Mouse (Mus musculus) neural tube, embryonic 14.5 days (tissue): ENCODE data around the gene Neurog3. TPM values are rescaled to one million over a fixed set of nuclear protein-coding genes. Genes with fewer than 3 reads are reported as not detected.

Experiments used
- ATAC-seq: fragments of 200-750 bp; cut with Nextera tagmentation; 2 replicates; pipeline ENCODE4 v1.8.0; 2017; ENCODE audit warnings: low read depth, mild to moderate bottlenecking, moderate TSS enrichment, moderate library complexity
- H3K27ac ChIP-seq: fragments of 300-500 bp; sonication (generic); 2 replicates; pipeline ENCODE4 v1.5.1; 2014; ENCODE audit warnings: low read depth, mild to moderate bottlenecking, control low read depth, low read length, moderate library complexity, mixed read lengths
- H3K27me3 ChIP-seq: fragments of 300-500 bp; sonication (generic); 2 replicates; pipeline ENCODE4 v1.6.1; 2014; ENCODE audit warnings: low read length; ENCODE audit not compliant: control insufficient read depth, insufficient read depth
- H3K36me3 ChIP-seq: fragments of 300-500 bp; sonication (generic); 2 replicates; pipeline ENCODE4 v1.6.1; 2014; ENCODE audit warnings: low read length, mixed read lengths; ENCODE audit not compliant: control insufficient read depth, insufficient read depth
- H3K4me1 ChIP-seq: fragments of 300-500 bp; sonication (generic); 2 replicates; pipeline ENCODE4 v1.6.1; 2014; ENCODE audit warnings: low read length; ENCODE audit not compliant: control insufficient read depth, insufficient read depth
- H3K4me2 ChIP-seq: fragments of 300-500 bp; sonication (generic); 2 replicates; pipeline ENCODE4 v1.6.1; 2014; ENCODE audit warnings: mild to moderate bottlenecking, low read depth, low read length, control low read depth
- H3K4me3 ChIP-seq: fragments of 300-500 bp; sonication (generic); 2 replicates; pipeline ENCODE4 v1.5.1; 2014; ENCODE audit warnings: low read depth, low read length, control low read depth, mixed read lengths
- H3K9ac ChIP-seq: fragments of 300-500 bp; sonication (generic); replicated peaks from 2 replicates; pipeline ENCODE4 v1.6.1; 2014; ENCODE audit warnings: low read depth, mild to moderate bottlenecking, control low read depth, low read length, mixed read lengths
- H3K9me3 ChIP-seq: fragments of 300-500 bp; sonication (generic); 2 replicates; pipeline ENCODE4 v1.6.1; 2016; ENCODE audit warnings: low read length; ENCODE audit not compliant: control insufficient read depth
- WGBS: fragments of 180-500 bp; shearing (Covaris S2); extraction: QIAGEN DNeasy Blood & Tissue Kit; methylation state at CpG from one replicate; pipeline ENCODE4 v1.1.7; 2014; 5-methylcytosine and 5-hydroxymethylcytosine counted together
- polyA plus RNA-seq: library from polyadenylated mRNA; unstranded; fragments of >200 nt; fragmentation: Nextera tagmentation; extraction: Ambion mirVana; gene quantifications from 2 replicates; pipeline ENCODE4 v1.2.1, GENCODE M21; 2014

Gene Neurog3
- polyA plus RNA-seq, 1 experiment from 2014 or later = 0.16 TPM

- Histone ChIP-seq H3K9me3 (no peaks in the 10 kb centered on the region), H3K27ac (no peak overlapping the region), H3K36me3 (no peaks in the 10 kb centered on the region), H3K4me1 (no peaks in the 10 kb centered on the region), H3K4me2 (no peak overlapping the region), H3K4me3 (no peak overlapping the region), H3K9ac (no peak overlapping the region), H3K27me3 (peaks cover 24% of the 10 kb centered on the region)
- no peak for ATAC-seq
- 14% methylated on average over 7 of the region's 7 CpGs for WGBS
Observed at GRCm38 (mm10) chr10:62149929-62150328, 17.0 kb downstream of the Neurog3 start.

DNA sequence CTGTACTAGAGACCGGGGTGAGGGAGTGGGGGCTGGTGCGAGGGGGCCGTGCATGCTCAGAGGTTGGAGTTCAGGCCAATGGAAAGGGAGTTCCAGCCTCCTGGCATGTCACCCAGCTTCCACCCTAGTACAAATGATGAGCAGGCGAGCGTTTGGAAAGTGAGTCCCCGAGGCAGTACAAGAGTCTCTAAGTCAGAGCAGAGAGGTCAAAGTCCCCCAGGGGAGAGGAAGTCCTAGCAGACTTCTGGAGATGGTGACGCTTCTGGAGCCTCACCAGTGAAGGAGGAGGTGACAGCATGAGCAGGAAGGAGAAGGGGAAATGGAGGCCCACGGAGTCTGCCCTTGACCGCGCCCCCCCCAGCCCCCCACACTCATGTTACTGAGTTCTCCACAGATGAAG is 29.5 kb downstream of the Neurog3 start:
- no peak overlapping the region for H3K4me2 ChIP-seq
- H3K9me3 ChIP-seq = no peaks in the 10 kb centered on the region
- ATAC-seq = no peak
- WGBS = 37% methylated on average over 10 of the region's 10 CpGs
- no peak overlapping the region for H3K27ac ChIP-seq
- H3K4me1 ChIP-seq = no peaks in the 10 kb centered on the region
- H3K4me3 ChIP-seq = no peak overlapping the region
- no peaks in the 10 kb centered on the region for H3K36me3 ChIP-seq
- no peak overlapping the region for H3K9ac ChIP-seq
- no peaks in the 10 kb centered on the region for H3K27me3 ChIP-seq

DNA sequence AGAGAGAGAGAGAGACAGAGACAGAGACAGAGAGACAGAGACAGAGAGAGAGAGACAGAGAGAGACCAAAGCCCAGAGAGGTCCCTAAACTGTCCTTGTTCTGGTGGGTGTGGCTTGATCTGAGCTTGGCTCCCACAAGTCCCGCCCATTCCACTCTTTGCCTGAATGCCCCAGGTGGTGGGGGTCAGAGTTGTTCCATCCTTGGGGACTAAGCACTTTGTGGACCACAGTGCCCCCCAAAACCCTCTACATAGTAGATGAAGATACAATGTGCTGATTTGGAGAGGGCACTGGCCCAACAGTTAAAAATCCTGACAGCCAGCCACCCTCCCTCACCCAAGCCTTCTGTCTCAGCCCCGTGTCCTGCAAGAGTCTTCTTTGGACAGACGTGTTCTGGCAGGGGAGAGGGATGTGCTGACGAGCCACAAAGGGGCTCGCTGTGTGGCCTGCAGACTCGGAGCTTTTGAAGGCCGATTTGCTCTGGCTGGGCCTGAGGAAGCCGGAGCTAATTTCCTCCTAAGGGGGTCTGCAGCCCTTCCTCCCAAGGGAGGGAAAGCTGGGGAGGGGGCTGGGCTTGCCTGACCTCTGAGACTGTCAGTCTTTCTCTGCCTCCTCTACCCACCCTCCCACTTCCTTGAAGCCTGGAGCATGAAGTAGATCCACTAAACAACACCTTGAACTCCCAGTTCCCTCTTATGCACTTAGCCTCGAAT is 40.1 kb downstream of the Neurog3 start:
- Histone ChIP-seq H3K4me3 (no peak overlapping the region), H3K27me3 (no peaks in the 10 kb centered on the region), H3K36me3 (no peaks in the 10 kb centered on the region), H3K4me1 (no peaks in the 10 kb centered on the region), H3K4me2 (no peak overlapping the region), H3K9me3 (no peaks in the 10 kb centered on the region), H3K27ac (no peak overlapping the region), H3K9ac (no peak overlapping the region)
- ATAC-seq = peak; percentile 46; the same call in 1 of the 2 replicates
- 4% methylated on average over 9 of the region's 9 CpGs for WGBS

DNA sequence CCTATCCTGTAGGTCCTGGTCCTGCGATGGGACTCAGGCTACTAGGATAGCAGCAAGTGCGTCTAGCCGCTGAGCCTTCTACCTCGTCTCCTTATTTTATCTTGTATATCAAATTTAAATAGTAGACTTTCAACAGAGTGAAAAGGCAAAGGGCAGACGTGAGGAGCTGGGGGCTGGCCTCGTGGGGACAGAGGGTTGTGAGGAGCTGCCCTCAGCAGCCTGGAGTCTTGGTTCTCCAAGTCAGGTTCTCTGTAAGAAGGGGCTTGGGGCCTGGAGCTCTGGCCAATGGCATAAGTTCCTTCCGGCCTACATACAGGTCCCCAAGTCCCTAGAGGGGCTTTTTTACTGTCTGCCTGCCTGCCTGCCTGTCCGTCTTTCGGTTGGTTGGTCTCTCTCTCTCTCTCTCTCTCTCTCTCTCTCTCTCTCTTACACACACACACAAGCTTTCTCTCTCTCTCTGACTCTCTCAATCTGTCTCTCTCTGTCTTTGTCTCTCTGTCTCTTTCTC is 41.1 kb downstream of the Neurog3 start:
- WGBS = 17% methylated on average over 9 of the region's 9 CpGs
- Histone ChIP-seq H3K4me2 (no peak overlapping the region), H3K27me3 (no peaks in the 10 kb centered on the region), H3K9ac (no peak overlapping the region), H3K36me3 (no peaks in the 10 kb centered on the region), H3K27ac (no peak overlapping the region), H3K9me3 (no peaks in the 10 kb centered on the region), H3K4me1 (no peaks in the 10 kb centered on the region), H3K4me3 (no peak overlapping the region)
- ATAC-seq = no peak

DNA sequence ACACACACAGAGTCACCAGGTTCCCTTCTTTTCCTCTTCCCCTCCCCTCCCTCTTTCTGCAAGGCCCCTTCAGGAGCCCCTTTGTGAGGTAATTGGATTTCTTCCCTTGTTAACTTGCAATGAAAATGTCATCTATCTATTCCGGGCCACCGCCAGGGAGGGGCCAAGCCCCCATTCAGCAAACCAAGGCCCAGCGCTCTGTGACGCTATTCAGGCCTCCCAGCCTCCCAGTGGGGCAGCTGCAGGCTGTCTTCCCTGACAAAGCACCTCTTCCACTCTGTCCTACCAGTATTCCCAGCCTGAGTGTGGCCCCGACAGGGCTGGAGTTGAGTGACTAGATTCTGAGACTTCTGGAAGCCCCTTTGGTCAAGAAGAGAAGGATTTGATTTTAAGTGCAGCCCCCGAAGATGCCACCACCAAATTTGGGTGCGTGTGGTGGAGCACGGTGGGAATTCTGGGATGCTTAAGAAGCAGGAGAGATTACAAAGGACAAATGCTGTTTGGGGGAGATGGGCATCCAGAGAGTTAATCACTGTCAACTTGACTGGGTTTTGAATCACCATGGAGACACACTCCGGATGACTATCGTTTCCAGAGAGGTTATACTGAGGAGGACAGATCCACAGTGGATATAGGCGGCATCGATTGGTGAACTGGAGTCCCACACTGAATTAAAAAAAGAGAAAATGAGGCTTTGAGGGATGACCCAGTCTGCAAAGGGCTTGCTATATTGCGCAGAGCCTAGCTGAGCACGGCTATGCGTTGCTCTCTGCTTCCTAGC is 41.8 kb downstream of the Neurog3 start:
- H3K36me3 ChIP-seq = no peaks in the 10 kb centered on the region
- H3K4me3 ChIP-seq = no peak overlapping the region
- H3K9ac ChIP-seq = no peak overlapping the region
- no peaks in the 10 kb centered on the region for H3K4me1 ChIP-seq
- no peak overlapping the region for H3K4me2 ChIP-seq
- peak; percentile 66; the same call in 1 of the 2 replicates for ATAC-seq
- H3K27ac ChIP-seq = no peak overlapping the region
- no peaks in the 10 kb centered on the region for H3K27me3 ChIP-seq
- no peaks in the 10 kb centered on the region for H3K9me3 ChIP-seq
- 25% methylated on average over 15 of the region's 15 CpGs for WGBS

- whole genome bisulfite sequencing = 91% methylated on average over 3 of the region's 3 CpGs
- H3K27me3 ChIP-seq = no peaks in the 10 kb centered on the region
- H3K4me1 ChIP-seq = no peaks in the 10 kb centered on the region
- H3K9me3 ChIP-seq = no peaks in the 10 kb centered on the region
- H3K36me3 ChIP-seq = no peaks in the 10 kb centered on the region
- ATAC-seq = no peak
- H3K9ac ChIP-seq = no peak overlapping the region
- H3K4me3 ChIP-seq = no peak overlapping the region
- H3K4me2 ChIP-seq = no peak overlapping the region
- H3K27ac ChIP-seq = no peak overlapping the region
Observed at GRCm38 (mm10) chr10:62179944-62180343, 47.1 kb downstream of the Neurog3 start.

- Histone ChIP-seq H3K4me3 (no peak overlapping the region), H3K4me1 (no peaks in the 10 kb centered on the region), H3K36me3 (no peaks in the 10 kb centered on the region), H3K27ac (no peak overlapping the region), H3K4me2 (no peak overlapping the region), H3K9me3 (no peaks in the 10 kb centered on the region), H3K27me3 (no peaks in the 10 kb centered on the region), H3K9ac (no peak overlapping the region)
- ATAC-seq = no peak
- 44% methylated on average over 3 of the region's 3 CpGs for WGBS
Observed at GRCm38 (mm10) chr10:62181701-62182100, 48.8 kb downstream of the Neurog3 start.

GRCm38 (mm10) chr10:62182471-62183014 is 49.7 kb downstream of the Neurog3 start:
- H3K4me3 ChIP-seq = no peak overlapping the region
- H3K27me3 ChIP-seq = no peaks in the 10 kb centered on the region
- H3K4me2 ChIP-seq = no peak overlapping the region
- ATAC-seq = 0 out of 2 replicates have a peak, but pooled peaks have one; percentile 12
- H3K9ac ChIP-seq = no peak overlapping the region
- H3K4me1 ChIP-seq = no peaks in the 10 kb centered on the region
- no peaks in the 10 kb centered on the region for H3K36me3 ChIP-seq
- H3K9me3 ChIP-seq = no peaks in the 10 kb centered on the region
- H3K27ac ChIP-seq = no peak overlapping the region
- 71% methylated on average over 6 of the region's 6 CpGs for WGBS

DNA sequence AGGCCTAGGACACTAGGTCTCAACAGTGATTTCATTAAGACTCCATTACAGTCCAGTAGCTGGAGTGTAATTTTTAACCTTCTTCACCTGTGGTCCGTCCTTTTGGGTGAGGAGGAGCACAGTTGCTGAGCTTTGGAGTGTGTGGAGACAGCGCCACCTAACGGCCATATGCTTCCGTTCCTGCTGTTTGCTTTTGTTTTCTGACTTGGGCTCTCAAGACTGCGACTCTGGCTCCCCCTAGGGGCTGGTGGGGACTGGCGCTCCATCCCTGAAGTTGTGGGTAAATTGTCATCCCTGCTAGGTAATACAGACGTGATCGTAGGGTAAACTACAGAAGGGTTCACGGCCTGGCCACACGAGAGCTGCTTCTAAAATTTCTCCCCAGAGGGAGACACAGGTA is 50.2 kb downstream of the Neurog3 start:
- WGBS = 1% methylated on average over 10 of the region's 10 CpGs

More for the DNA sequence above, 50.2 kb downstream of the Neurog3 start:
- Histone ChIP-seq H3K9ac (no peak overlapping the region), H3K9me3 (no peaks in the 10 kb centered on the region), H3K4me1 (no peaks in the 10 kb centered on the region), H3K27me3 (no peaks in the 10 kb centered on the region), H3K4me3 (no peak overlapping the region), H3K27ac (no peak overlapping the region), H3K4me2 (no peak overlapping the region), H3K36me3 (no peaks in the 10 kb centered on the region)
- ATAC-seq = peak; percentile 72
